Mouse (Mus musculus) myocyte (in vitro differentiated cells): ENCODE measurements around the gene Abcc4. TPM values are rescaled to one million over a fixed set of nuclear protein-coding genes. Genes with fewer than 3 reads are reported as not detected.

ENCODE experiments used
- H3K27me3 ChIP-seq: one replicate; pipeline ENCODE4 v1.6.1; 2011; ENCODE audit not compliant: control insufficient read depth, insufficient read depth, insufficient read length
- H3K36me3 ChIP-seq: one replicate; pipeline ENCODE4 v1.6.1; 2011; ENCODE audit not compliant: control insufficient read depth, insufficient read depth
- H3K4me2 ChIP-seq: one replicate; pipeline ENCODE4 v1.6.1; 2011; ENCODE audit warnings: low read depth, control low read depth
- H3K4me3 ChIP-seq: one replicate; pipeline ENCODE4 v1.5.1; 2011; ENCODE audit warnings: mild to moderate bottlenecking, control low read depth, moderate library complexity
- H3K79me2 ChIP-seq: one replicate; pipeline ENCODE4 v1.6.1; 2011; ENCODE audit not compliant: control insufficient read depth, insufficient read depth
- H3ac ChIP-seq: one replicate; pipeline ENCODE4 v1.6.1; 2011; ENCODE audit not compliant: control insufficient read depth, insufficient read length
- CEBPB ChIP-seq: IDR thresholded peaks from 2 replicates; pipeline ENCODE4 v1.6.1; 2011; ENCODE audit warnings: mild to moderate bottlenecking, moderate library complexity; ENCODE audit not compliant: poor library complexity, insufficient read depth, severe bottlenecking
- E2F4 ChIP-seq: IDR thresholded peaks from one replicate; pipeline ENCODE4 v1.6.1; 2011; ENCODE audit warnings: mild to moderate bottlenecking, control low read depth, moderate library complexity; ENCODE audit not compliant: insufficient read depth
- MAX ChIP-seq: IDR thresholded peaks from one replicate; pipeline ENCODE4 v1.6.1; 2011; ENCODE audit warnings: low read depth, mild to moderate bottlenecking, control low read depth
- MYOD1 ChIP-seq, 3 experiments: IDR thresholded peaks; one replicate each; pipeline ENCODE4 v1.6.1; 2011; ENCODE audit warnings: control low read depth in 2 of 3, low read depth in 2 of 3, mild to moderate bottlenecking in 2 of 3, moderate library complexity in 1 of 3; ENCODE audit not compliant: insufficient read length in 2 of 3, control insufficient read depth in 1 of 3
- MYOG ChIP-seq, 3 experiments: IDR thresholded peaks; one replicate each; pipeline ENCODE4 v1.6.1; 2011; ENCODE audit warnings: control low read depth in 2 of 3, low read depth in 2 of 3, mild to moderate bottlenecking in 2 of 3; ENCODE audit not compliant: insufficient read length in 2 of 3, control insufficient read depth in 1 of 3, insufficient read depth in 1 of 3
- POLR2A ChIP-seq: IDR thresholded peaks from one replicate; pipeline ENCODE4 v1.6.1; 2011; ENCODE audit warnings: low read depth, mild to moderate bottlenecking, control low read depth, moderate library complexity; ENCODE audit not compliant: insufficient read length
- POLR2AphosphoS2 ChIP-seq: IDR thresholded peaks from one replicate; pipeline ENCODE4 v1.6.1; 2011; ENCODE audit warnings: low read depth, control low read depth; ENCODE audit not compliant: insufficient read length
- REST ChIP-seq: IDR thresholded peaks from one replicate; pipeline ENCODE4 v1.6.1; 2011; ENCODE audit warnings: mild to moderate bottlenecking, control low read depth, moderate library complexity; ENCODE audit not compliant: insufficient read depth, insufficient read length
- SRF ChIP-seq: IDR thresholded peaks from one replicate; pipeline ENCODE4 v1.6.1; 2011; ENCODE audit warnings: low read depth; ENCODE audit not compliant: control insufficient read depth, insufficient read length
- TCF12 ChIP-seq: IDR thresholded peaks from one replicate; pipeline ENCODE4 v1.6.1; 2011; ENCODE audit warnings: mild to moderate bottlenecking, control low read depth; ENCODE audit not compliant: poor library complexity, insufficient read depth, severe bottlenecking
- TCF3 ChIP-seq: IDR thresholded peaks from one replicate; pipeline ENCODE4 v1.6.1; 2011; ENCODE audit warnings: low read depth, control low read depth; ENCODE audit not compliant: insufficient read length
- USF1 ChIP-seq: IDR thresholded peaks from one replicate; pipeline ENCODE4 v1.6.1; 2011; ENCODE audit warnings: low read depth, mild to moderate bottlenecking, control low read depth, moderate library complexity
- polyA plus RNA-seq: library from polyadenylated mRNA; unstranded; fragments of >200 nt; fragmentation: generic; extraction: Trizol; gene quantifications from one replicate; pipeline ENCODE4 v1.2.1, GENCODE M21; 2012; ENCODE audit warnings: missing spikeins

The Abcc4 gene
- polyA plus RNA-seq, 1 experiment, result 6.3 TPM

GRCm38 (mm10) chr14:118491300-118491699 is 214.7 kb downstream of the Abcc4 start:
- TF ChIP-seq MAX (no peak), USF1 (no peak), MYOG (IDR thresholded peaks at IDR 0.05; ENCODE audit: control insufficient read depth in 1 of 3, insufficient read depth in 1 of 3, insufficient read length in 2 of 3, low read depth in 2 of 3) (no peak), SRF (no peak), TCF3 (no peak), E2F4 (no peak), POLR2A (no peak), REST (no peak), POLR2AphosphoS2 (no peak)
- H3K36me3 ChIP-seq, result no peaks in the 10 kb centered on the region
- no peak overlapping the region for H3ac ChIP-seq
- H3K4me2 ChIP-seq, result no peak overlapping the region
- no peaks in the 10 kb centered on the region for H3K27me3 ChIP-seq
- no peaks in the 10 kb centered on the region for H3K79me2 ChIP-seq
- no peak overlapping the region for H3K4me3 ChIP-seq

GRCm38 (mm10) chr14:118490525-118490924 is 215.5 kb downstream of the Abcc4 start:
- no peak overlapping the region for H3ac ChIP-seq
- H3K4me3 ChIP-seq, result no peak overlapping the region
- no peak overlapping the region for H3K4me2 ChIP-seq
- TF ChIP-seq POLR2AphosphoS2 (no peak), TCF12 (no peak), USF1 (no peak), CEBPB (no peak), SRF (no peak), MAX (no peak), REST (no peak), MYOG (IDR thresholded peaks at IDR 0.05; ENCODE audit: control insufficient read depth in 1 of 3, insufficient read depth in 1 of 3, insufficient read length in 2 of 3, low read depth in 2 of 3) (no peak), POLR2A (no peak), E2F4 (no peak), TCF3 (no peak), MYOD1 (IDR thresholded peaks at IDR 0.05; ENCODE audit: control insufficient read depth in 1 of 3, insufficient read length in 2 of 3, low read depth in 2 of 3) (no peak)
- no peaks in the 10 kb centered on the region for H3K79me2 ChIP-seq
- H3K27me3 ChIP-seq, result no peaks in the 10 kb centered on the region
- no peaks in the 10 kb centered on the region for H3K36me3 ChIP-seq

GRCm38 (mm10) chr14:118486349-118486748 is 219.7 kb downstream of the Abcc4 start:
- H3K36me3 ChIP-seq, result no peaks in the 10 kb centered on the region
- H3K4me3 ChIP-seq, result no peak overlapping the region
- TF ChIP-seq SRF (no peak), USF1 (no peak), MYOD1 (IDR thresholded peaks at IDR 0.05; ENCODE audit: control insufficient read depth in 1 of 3, insufficient read length in 2 of 3, low read depth in 2 of 3) (no peak), MYOG (IDR thresholded peaks at IDR 0.05; ENCODE audit: control insufficient read depth in 1 of 3, insufficient read depth in 1 of 3, insufficient read length in 2 of 3, low read depth in 2 of 3) (no peak), POLR2A (no peak), TCF12 (no peak), MAX (no peak)
- no peak overlapping the region for H3ac ChIP-seq
- no peak overlapping the region for H3K4me2 ChIP-seq
- H3K79me2 ChIP-seq, result no peaks in the 10 kb centered on the region
- no peaks in the 10 kb centered on the region for H3K27me3 ChIP-seq

DNA sequence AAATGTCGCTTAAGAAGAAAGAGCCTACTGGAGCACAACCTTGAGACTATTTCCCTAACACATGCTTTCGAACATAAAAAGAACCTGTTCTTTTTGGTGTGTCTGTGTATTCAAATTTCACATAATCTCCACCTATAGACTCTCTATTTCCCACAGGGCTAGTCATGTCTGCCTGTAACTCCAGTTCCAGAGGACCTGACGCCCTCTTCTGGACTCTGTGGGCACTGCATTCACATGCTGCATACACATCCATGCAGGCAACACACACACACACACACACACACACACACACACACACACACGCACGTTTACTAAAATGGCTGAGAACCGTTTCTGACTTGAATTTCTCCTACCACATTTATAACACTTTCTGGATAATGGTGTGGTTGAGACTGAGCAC is 220.4 kb downstream of the Abcc4 start:
- H3ac ChIP-seq, result no peak overlapping the region
- H3K4me3 ChIP-seq, result no peak overlapping the region
- TF ChIP-seq POLR2AphosphoS2, result no peak
- no peak for TF ChIP-seq MYOD1 (IDR thresholded peaks at IDR 0.05; ENCODE audit: control insufficient read depth in 1 of 3, insufficient read length in 2 of 3, low read depth in 2 of 3)
- TF ChIP-seq SRF, result no peak
- no peak for TF ChIP-seq MAX
- TF ChIP-seq CEBPB, result no peak
- no peak for TF ChIP-seq MYOG (IDR thresholded peaks at IDR 0.05; ENCODE audit: control insufficient read depth in 1 of 3, insufficient read depth in 1 of 3, insufficient read length in 2 of 3, low read depth in 2 of 3)
- no peak for TF ChIP-seq E2F4
- no peak for TF ChIP-seq TCF12
- TF ChIP-seq POLR2A, result no peak
- no peak for TF ChIP-seq REST
- no peaks in the 10 kb centered on the region for H3K79me2 ChIP-seq
- no peaks in the 10 kb centered on the region for H3K36me3 ChIP-seq
- H3K27me3 ChIP-seq, result no peaks in the 10 kb centered on the region
- H3K4me2 ChIP-seq, result no peak overlapping the region

- Histone ChIP-seq H3K4me3 (no peak overlapping the region), H3ac (no peak overlapping the region), H3K4me2 (no peak overlapping the region), H3K79me2 (no peaks in the 10 kb centered on the region), H3K36me3 (no peaks in the 10 kb centered on the region), H3K27me3 (no peaks in the 10 kb centered on the region)
- TF ChIP-seq CEBPB (no peak), TCF3 (no peak)
These were observed 223.7 kb downstream of the Abcc4 start for GRCm38 (mm10) chr14:118482320-118482719.
